Mouse (Mus musculus): ENCODE data around the gene Hist1h3c. TPM values are rescaled to one million over a fixed set of nuclear protein-coding genes. Genes with fewer than 3 reads are reported as not detected.
A peak's percentile ranks its signal among the peaks of the same experiment; 100 is the strongest.

Gene Hist1h3c
- polyA plus RNA-seq, 1 experiment from 2014 or later: 3.9 TPM

GRCm38 (mm10) chr13:23744421-23745380, 701 bp downstream of the Hist1h3c start:
- Histone ChIP-seq H3K4me2 (replicated peaks) (peak overlapping the region; percentile 80), H3K27ac (replicated peaks) (peak overlapping the region; percentile 67), H3K9me3 (no peaks in the 10 kb centered on the region), H3K27me3 (no peaks in the 10 kb centered on the region), H3K9ac (replicated peaks) (0 out of 2 replicates have a peak overlapping the region, but pooled peaks have one; percentile 24), H3K4me3 (peak overlapping the region; percentile 51), H3K36me3 (no peaks in the 10 kb centered on the region), H3K4me1 (peaks cover 39% of the 10 kb centered on the region)
- WGBS: 2% methylated on average over 17 of the region's 36 CpGs
- no peak for ATAC-seq (replicated peaks)

GRCm38 (mm10) chr13:23743963-23744362, 1.4 kb downstream of the Hist1h3c start:
- Histone ChIP-seq H3K27me3 (no peaks in the 10 kb centered on the region), H3K36me3 (no peaks in the 10 kb centered on the region), H3K4me1 (peaks cover 44% of the 10 kb centered on the region), H3K27ac (replicated peaks) (peak overlapping the region; percentile 67; the same call in 1 of the 2 replicates), H3K9ac (replicated peaks) (no peak overlapping the region), H3K4me3 (peak overlapping the region; percentile 51; the same call in 1 of the 2 replicates), H3K4me2 (replicated peaks) (peak overlapping the region; percentile 80), H3K9me3 (no peaks in the 10 kb centered on the region)
- no peak for ATAC-seq (replicated peaks)
- WGBS: 30% methylated on average over 4 of the region's 4 CpGs

GRCm38 (mm10) chr13:23743215-23743614, 2.2 kb downstream of the Hist1h3c start:
- Histone ChIP-seq H3K36me3 (no peaks in the 10 kb centered on the region), H3K27me3 (no peaks in the 10 kb centered on the region), H3K27ac (replicated peaks) (no peak overlapping the region), H3K4me2 (replicated peaks) (no peak overlapping the region), H3K9ac (replicated peaks) (no peak overlapping the region), H3K4me3 (no peak overlapping the region), H3K9me3 (no peaks in the 10 kb centered on the region), H3K4me1 (peaks cover 41% of the 10 kb centered on the region)
- no peak for ATAC-seq (replicated peaks)
- 86% methylated on average over 5 of the region's 5 CpGs for WGBS

GRCm38 (mm10) chr13:23742007-23742406, 3.4 kb downstream of the Hist1h3c start:
- H3K27me3 ChIP-seq: no peaks in the 10 kb centered on the region
- no peak for ATAC-seq (replicated peaks)
- H3K4me3 ChIP-seq: no peak overlapping the region
- H3K27ac ChIP-seq (replicated peaks): no peak overlapping the region
- H3K9ac ChIP-seq (replicated peaks): no peak overlapping the region
- no peaks in the 10 kb centered on the region for H3K36me3 ChIP-seq
- H3K9me3 ChIP-seq: no peaks in the 10 kb centered on the region
- H3K4me2 ChIP-seq (replicated peaks): no peak overlapping the region
- H3K4me1 ChIP-seq: peaks cover 34% of the 10 kb centered on the region

- no peak for ATAC-seq (replicated peaks)
- Histone ChIP-seq H3K4me1 (peaks cover 33% of the 10 kb centered on the region), H3K27ac (replicated peaks) (no peak overlapping the region), H3K9ac (replicated peaks) (no peak overlapping the region), H3K4me2 (replicated peaks) (no peak overlapping the region), H3K4me3 (no peak overlapping the region), H3K36me3 (no peaks in the 10 kb centered on the region), H3K27me3 (no peaks in the 10 kb centered on the region), H3K9me3 (no peaks in the 10 kb centered on the region)
- WGBS: 67% methylated on average over 5 of the region's 5 CpGs
Observed at GRCm38 (mm10) chr13:23740910-23741309, 4.5 kb downstream of the Hist1h3c start.

GRCm38 (mm10) chr13:23740256-23740840, 5.1 kb downstream of the Hist1h3c start:
- ATAC-seq (replicated peaks): no peak
- peaks cover 30% of the 10 kb centered on the region for H3K4me1 ChIP-seq
- H3K9me3 ChIP-seq: no peaks in the 10 kb centered on the region
- H3K27me3 ChIP-seq: no peaks in the 10 kb centered on the region
- peak overlapping the region; percentile 54 for H3K4me3 ChIP-seq
- 33% methylated on average over 13 of the region's 13 CpGs for WGBS
- no peaks in the 10 kb centered on the region for H3K36me3 ChIP-seq
- peak overlapping the region; percentile 96 for H3K27ac ChIP-seq (replicated peaks)
- H3K9ac ChIP-seq (replicated peaks): peak overlapping the region; percentile 77
- H3K4me2 ChIP-seq (replicated peaks): peak overlapping the region; percentile 100

- Histone ChIP-seq H3K4me1 (peaks cover 30% of the 10 kb centered on the region), H3K27me3 (no peaks in the 10 kb centered on the region), H3K9ac (replicated peaks) (peak overlapping the region; percentile 77), H3K9me3 (no peaks in the 10 kb centered on the region), H3K27ac (replicated peaks) (peak overlapping the region; percentile 96), H3K36me3 (no peaks in the 10 kb centered on the region), H3K4me2 (replicated peaks) (peak overlapping the region; percentile 100), H3K4me3 (peak overlapping the region; percentile 54)
- 1% methylated on average over 14 of the region's 14 CpGs for WGBS
- ATAC-seq (replicated peaks): no peak
Observed at GRCm38 (mm10) chr13:23739922-23740252, 5.5 kb downstream of the Hist1h3c start.

- Histone ChIP-seq H3K27ac (replicated peaks) (peak overlapping the region; percentile 96), H3K9me3 (no peaks in the 10 kb centered on the region), H3K36me3 (no peaks in the 10 kb centered on the region), H3K4me1 (peaks cover 25% of the 10 kb centered on the region), H3K9ac (replicated peaks) (peak overlapping the region; percentile 77), H3K4me3 (peak overlapping the region; percentile 54), H3K27me3 (no peaks in the 10 kb centered on the region), H3K4me2 (replicated peaks) (peak overlapping the region; percentile 100)
- under 1% methylated on average over 39 of the region's 39 CpGs for WGBS
- ATAC-seq (replicated peaks): peak; percentile 92
Observed at GRCm38 (mm10) chr13:23739069-23739921, 6.1 kb downstream of the Hist1h3c start.

- peak within 1 kb of the TSS; percentile 77 for H3K9ac ChIP-seq (replicated peaks)
- under 1% methylated on average over 38 of the region's 38 CpGs for WGBS
- H3K4me2 ChIP-seq (replicated peaks): peak within 1 kb of the TSS; percentile 100
- peaks cover 21% of the 10 kb centered on the region for H3K4me1 ChIP-seq
- no peaks in the 10 kb centered on the region for H3K36me3 ChIP-seq
- H3K4me3 ChIP-seq: peak within 1 kb of the TSS; percentile 54
- H3K9me3 ChIP-seq: no peaks in the 10 kb centered on the region
- peak; percentile 96 for ATAC-seq (replicated peaks)
- no peaks in the 10 kb centered on the region for H3K27me3 ChIP-seq
- H3K27ac ChIP-seq (replicated peaks): peak within 1 kb of the TSS; percentile 96
Observed at GRCm38 (mm10) chr13:23738677-23739068, 6.7 kb downstream of the Hist1h3c start, which contains the start of gene Hist1h1c. Gene Hist1h1c, plus strand, starts transcription at chr13:23738808.

GRCm38 (mm10) chr13:23738041-23738440, 7.4 kb downstream of the Hist1h3c start:
- peak overlapping the region; percentile 96 for H3K27ac ChIP-seq (replicated peaks)
- H3K9ac ChIP-seq (replicated peaks): peak overlapping the region; percentile 77
- H3K4me2 ChIP-seq (replicated peaks): peak overlapping the region; percentile 100
- no peaks in the 10 kb centered on the region for H3K36me3 ChIP-seq
- H3K9me3 ChIP-seq: no peaks in the 10 kb centered on the region
- peak overlapping the region; percentile 54; the same call in 1 of the 2 replicates for H3K4me3 ChIP-seq
- no peaks in the 10 kb centered on the region for H3K27me3 ChIP-seq
- ATAC-seq (replicated peaks): no peak
- H3K4me1 ChIP-seq: peaks cover 21% of the 10 kb centered on the region
- 21% methylated on average over 4 of the region's 4 CpGs for WGBS

GRCm38 (mm10) chr13:23737091-23737490, 8.3 kb downstream of the Hist1h3c start:
- H3K4me2 ChIP-seq (replicated peaks): no peak overlapping the region
- peaks cover 21% of the 10 kb centered on the region for H3K4me1 ChIP-seq
- no peaks in the 10 kb centered on the region for H3K27me3 ChIP-seq
- no peak overlapping the region for H3K9ac ChIP-seq (replicated peaks)
- H3K36me3 ChIP-seq: no peaks in the 10 kb centered on the region
- ATAC-seq (replicated peaks): no peak
- H3K9me3 ChIP-seq: no peaks in the 10 kb centered on the region
- H3K27ac ChIP-seq (replicated peaks): no peak overlapping the region
- WGBS: 83% methylated on average over 5 of the region's 5 CpGs
- H3K4me3 ChIP-seq: no peak overlapping the region
